Mouse (Mus musculus): Measurements from ENCODE around the gene Wdr60.

GRCm38 (mm10) chr12:116258321-116258720, 4.5 kb downstream of the Wdr60 start:
- no peak for TF ChIP-seq CTCF (IDR thresholded peaks at IDR 0.05; ENCODE audit: low read depth, low read length)
- no peak for TF ChIP-seq POLR2A (IDR thresholded peaks at IDR 0.05; ENCODE audit: borderline replicate concordance, low read depth, low read length)

All from bone marrow macrophage, adult 2 months (primary cell).